8 mouse cellular contexts compared by ENCODE assay signal in genomic region chr1:131528561-131529166, GRCm38 (mm10). TPM values are rescaled to one million over a fixed set of nuclear protein-coding genes. Genes with fewer than 3 reads are reported as not detected.
DNase-seq lines count a peak whose midpoint lies in the region; ATAC-seq and TF ChIP-seq lines count a peak whose summit lies in the region.

No protein-coding gene starts in this region.

- no peak for TF ChIP-seq EP300 in liver, embryonic 14.5 days (IDR thresholded peaks at IDR 0.05; ENCODE audit: low read depth)
- TF ChIP-seq EP300 in stomach, postnatal 0 days (optimal IDR thresholded peaks at IDR 0.05) = no peak

- no peak for TF ChIP-seq CTCF in liver, embryonic 14.5 days (IDR thresholded peaks at IDR 0.05; ENCODE audit: low read depth)
- TF ChIP-seq CTCF in stomach, postnatal 0 days (IDR thresholded peaks at IDR 0.05; ENCODE audit: low read depth) = no peak

- H3K4me1 ChIP-seq in heart, embryonic 10.5 days = peaks cover 29% of the 10 kb centered on the region
- H3K4me1 ChIP-seq in forebrain, embryonic 15.5 days = peaks cover 34% of the 10 kb centered on the region
- H3K4me1 ChIP-seq in liver, embryonic 14.5 days (replicated peaks; ENCODE audit: control insufficient read depth in 2 of 2, insufficient read depth in 2 of 2, low read length in 1 of 2) = peaks cover 15 to 20% of the 10 kb centered on the region in 2 experiments
- peaks cover 4% of the 10 kb centered on the region; the same call in 1 of the 2 replicates for H3K4me1 ChIP-seq in stomach, postnatal 0 days (replicated peaks; ENCODE audit: control insufficient read depth, insufficient read depth)

- H3K27ac ChIP-seq in heart, embryonic 10.5 days = peak overlapping the region; percentile 92
- peak overlapping the region; percentile 81; the same call in 1 of the 2 replicates for H3K27ac ChIP-seq in forebrain, embryonic 15.5 days (replicated peaks)
- peak overlapping the region; percentile 22 for H3K27ac ChIP-seq in liver, embryonic 14.5 days
- H3K27ac ChIP-seq in stomach, postnatal 0 days (replicated peaks) = peak overlapping the region; percentile 76; the same call in 1 of the 2 replicates

- no peak for ATAC-seq in forebrain, embryonic 15.5 days (replicated peaks)
- no peak for ATAC-seq in liver, embryonic 14.5 days (ENCODE audit: insufficient read depth)
- no peak for ATAC-seq in stomach, postnatal 0 days (ENCODE audit: low FRiP score, low TSS enrichment)

- H3K27me3 ChIP-seq in heart, embryonic 10.5 days (ENCODE audit: insufficient read depth, poor library complexity, severe bottlenecking) = no peaks in the 10 kb centered on the region
- no peaks in the 10 kb centered on the region for H3K27me3 ChIP-seq in forebrain, embryonic 15.5 days
- H3K27me3 ChIP-seq in liver, embryonic 14.5 days (ENCODE audit: control insufficient read depth, insufficient read depth, low read length) = no peaks in the 10 kb centered on the region; the same call in 1 of the 2 replicates
- no peaks in the 10 kb centered on the region for H3K27me3 ChIP-seq in stomach, postnatal 0 days (ENCODE audit: control insufficient read depth, insufficient read depth, low read length)

- peak; percentile 81 for DNase-seq in heart, embryonic 10.5 days (ENCODE audit: low spot score)
- DNase-seq in heart, postnatal 25 days (ENCODE audit: low spot score) = no peak
- DNase-seq in ES-CJ7 (ENCODE audit: low read depth, low spot score) = peak; percentile 12
- peak in 2 of 3 experiments; percentile 15 to 19 for DNase-seq in liver, embryonic 14.5 days (ENCODE audit: low read depth in 3 of 3, low spot score in 3 of 3)
- no peak for DNase-seq in stomach, postnatal 0 days (ENCODE audit: low spot score)
- DNase-seq in left cerebral cortex, postnatal 25 days (ENCODE audit: low spot score in 2 of 2) = no peak
- no peak for DNase-seq in left cerebral cortex, postnatal 4 days

- H3K4me3 ChIP-seq in heart, embryonic 10.5 days = peak overlapping the region; percentile 91
- H3K4me3 ChIP-seq in forebrain, embryonic 15.5 days = peak overlapping the region; percentile 88
- H3K4me3 ChIP-seq in liver, embryonic 14.5 days (ENCODE audit: insufficient read depth in 1 of 2, low read depth in 2 of 2, low read length in 2 of 2) = peak overlapping the region; percentile 60 to 78
- H3K4me3 ChIP-seq in stomach, postnatal 0 days (ENCODE audit: low read depth, low read length) = peak overlapping the region; percentile 73

- no peaks in the 10 kb centered on the region for H3K9me3 ChIP-seq in heart, embryonic 10.5 days
- H3K9me3 ChIP-seq in forebrain, embryonic 15.5 days = no peaks in the 10 kb centered on the region
- H3K9me3 ChIP-seq in liver, embryonic 14.5 days (ENCODE audit: control insufficient read depth, low read length) = no peaks in the 10 kb centered on the region
- no peaks in the 10 kb centered on the region for H3K9me3 ChIP-seq in stomach, postnatal 0 days (ENCODE audit: control insufficient read depth, low read length)

- peak overlapping the region; percentile 95 for H3K4me2 ChIP-seq in forebrain, embryonic 15.5 days (replicated peaks)
- H3K4me2 ChIP-seq in liver, embryonic 14.5 days (ENCODE audit: low read depth) = peak overlapping the region; percentile 96
- peak overlapping the region; percentile 96 for H3K4me2 ChIP-seq in stomach, postnatal 0 days (replicated peaks; ENCODE audit: low read depth)

- intact Hi-C loops in heart, postnatal 25 days (cut with DNase I) = loop anchor here (5.0 kb wide), 3 partner anchors 96 to 181 kb away; no protein-coding TSS in a partner anchor
- intact Hi-C loops in left cerebral cortex, postnatal 25 days (cut with DNase I) = loop anchor here (5.0 kb wide), 3 partner anchors 96 to 236 kb away; no protein-coding TSS in a partner anchor
- intact Hi-C loops in left cerebral cortex, postnatal 4 days (cut with DNase I) = loop anchor here (10.0 kb wide), 1 partner anchor 104 kb away; no protein-coding TSS in a partner anchor

- H3K9ac ChIP-seq in forebrain, embryonic 15.5 days (replicated peaks) = peak overlapping the region; percentile 46
- peak overlapping the region; percentile 37 for H3K9ac ChIP-seq in liver, embryonic 14.5 days (replicated peaks)
- H3K9ac ChIP-seq in stomach, postnatal 0 days (ENCODE audit: low read length) = peak overlapping the region; percentile 63

- no peaks in the 10 kb centered on the region for H3K36me3 ChIP-seq in heart, embryonic 10.5 days
- no peaks in the 10 kb centered on the region for H3K36me3 ChIP-seq in forebrain, embryonic 15.5 days
- no peaks in the 10 kb centered on the region for H3K36me3 ChIP-seq in liver, embryonic 14.5 days (replicated peaks; ENCODE audit: control insufficient read depth, insufficient read depth, low read depth)
- H3K36me3 ChIP-seq in stomach, postnatal 0 days (ENCODE audit: control insufficient read depth, insufficient read depth, low read length) = no peaks in the 10 kb centered on the region

- 2% methylated on average over 9 of the region's 9 CpGs for WGBS in heart, embryonic 10.5 days
- under 1% methylated on average over 9 of the region's 9 CpGs for WGBS in forebrain, embryonic 15.5 days
- WGBS in liver, embryonic 14.5 days (ENCODE audit: insufficient replicate concordance) = under 1% methylated on average over 9 of the region's 9 CpGs
- 3% methylated on average over 9 of the region's 9 CpGs for WGBS in stomach, postnatal 0 days

RNA-seq across cellular contexts. Expression of gene Fam72a, which starts 1.0 kb away (rescaled TPM):
- 3.9 and 4.5 TPM in 2 replicates for polyA plus RNA-seq in heart, embryonic 10.5 days (2016; fragmentation: Nextera tagmentation; extraction: Ambion mirVana)
- under 1 TPM; 0.73 to 0.88 TPM for total RNA-seq in heart, postnatal 25 days (2021)
- 2.0 and 2.4 TPM in 2 replicates for polyA plus RNA-seq in forebrain, embryonic 15.5 days (2015; fragmentation: Nextera tagmentation; extraction: Ambion mirVana)
- polyA plus RNA-seq in liver, embryonic 14.5 days (2012; rRNA removed) = 1.1 and 1.3 TPM in 2 replicates
- 1.3 and 1.7 TPM in 2 replicates for polyA plus RNA-seq in liver, embryonic 14.5 days (2014; fragmentation: Nextera tagmentation; extraction: Ambion mirVana)
- polyA plus RNA-seq in stomach, postnatal 0 days (2015; fragmentation: Nextera tagmentation; extraction: Ambion mirVana) = 1.3 and 1.5 TPM in 2 replicates
- 1 to 10 TPM; 1.1 to 1.2 TPM for total RNA-seq in left cerebral cortex, postnatal 25 days (2021)
- total RNA-seq in left cerebral cortex, postnatal 4 days (2021) = 1 to 10 TPM; 1.2 TPM

RNA-seq across cellular contexts. Expression of gene Srgap2, which starts 1.5 kb away (rescaled TPM):
- polyA plus RNA-seq in heart, embryonic 10.5 days (2016; fragmentation: Nextera tagmentation; extraction: Ambion mirVana) = 18.7 and 19.4 TPM in 2 replicates
- 10 to 100 TPM; 22.8 to 24.3 TPM for total RNA-seq in heart, postnatal 25 days (2021)
- polyA plus RNA-seq in forebrain, embryonic 15.5 days (2015; fragmentation: Nextera tagmentation; extraction: Ambion mirVana) = 23.3 and 24.2 TPM in 2 replicates
- polyA plus RNA-seq in liver, embryonic 14.5 days (2012; rRNA removed) = 4.4 and 4.9 TPM in 2 replicates
- polyA plus RNA-seq in liver, embryonic 14.5 days (2014; fragmentation: Nextera tagmentation; extraction: Ambion mirVana) = 3.9 and 4.9 TPM in 2 replicates
- polyA plus RNA-seq in stomach, postnatal 0 days (2015; fragmentation: Nextera tagmentation; extraction: Ambion mirVana) = 7.7 and 9.1 TPM in 2 replicates
- total RNA-seq in left cerebral cortex, postnatal 25 days (2021) = 10 to 100 TPM; 82.7 to 83.7 TPM
- total RNA-seq in left cerebral cortex, postnatal 4 days (2021) = 100 to 1,000 TPM; 175 to 199 TPM

Comparison
In these comparisons a context has a peak if more than half of its experiments do, and no peak if none do; other contexts are left out.
1. DNase-seq: peak in heart, embryonic 10.5 days (single experiment), ES-CJ7 (single experiment) and liver, embryonic 14.5 days (2 of 3); none in heart, postnatal 25 days (single experiment), stomach, postnatal 0 days (single experiment), left cerebral cortex, postnatal 25 days (0 of 2) and left cerebral cortex, postnatal 4 days (single experiment).
2. H3K27ac ChIP-seq: peak in every context shown above with its lines; median percentile 92 in heart, embryonic 10.5 days; 81 in forebrain, embryonic 15.5 days; 76 in stomach, postnatal 0 days; 22 in liver, embryonic 14.5 days.
3. Peak in every context shown above with its lines, with median percentiles within 50 percentile points of each other: H3K4me3 ChIP-seq, H3K4me2 ChIP-seq and H3K9ac ChIP-seq.